Mouse (Mus musculus): ENCODE results near the gene Slc17a5. TPM values are rescaled to one million over a fixed set of nuclear protein-coding genes. Genes with fewer than 3 reads are reported as not detected.

Gene Slc17a5
- polyA plus RNA-seq, 1 experiment from 2014 or later = 13.0 TPM

Other genes starting within 250 kb of the Slc17a5 start
- not detected in 2 replicates for gene Gsta2, start 232.3 kb downstream of the Slc17a5 start, polyA plus RNA-seq (2016; fragmentation: Nextera tagmentation; extraction: Ambion mirVana)
- not detected in 2 replicates for gene Dppa5a, start 219.9 kb downstream of the Slc17a5 start, polyA plus RNA-seq (2016; fragmentation: Nextera tagmentation; extraction: Ambion mirVana)
- 0.40 and 0.90 TPM in 2 replicates for gene Ooep, start 209.3 kb downstream of the Slc17a5 start, polyA plus RNA-seq (2016; fragmentation: Nextera tagmentation; extraction: Ambion mirVana)
- gene Ddx43, start 192.3 kb downstream of the Slc17a5 start, polyA plus RNA-seq (2016; fragmentation: Nextera tagmentation; extraction: Ambion mirVana) = 0.15 and 0.18 TPM in 2 replicates
- 0.34 and 0.45 TPM in 2 replicates for gene Cgas, start 144.8 kb downstream of the Slc17a5 start, polyA plus RNA-seq (2016; fragmentation: Nextera tagmentation; extraction: Ambion mirVana)
- 23.8 and 25.9 TPM in 2 replicates for gene Mto1, start 139.8 kb downstream of the Slc17a5 start, polyA plus RNA-seq (2016; fragmentation: Nextera tagmentation; extraction: Ambion mirVana)
- 0.73 and 1.2 TPM in 2 replicates for gene Gm17324, start 139.3 kb downstream of the Slc17a5 start, polyA plus RNA-seq (2016; fragmentation: Nextera tagmentation; extraction: Ambion mirVana)
- 3,854 and 3,970 TPM in 2 replicates for gene Eef1a1, start 98.9 kb downstream of the Slc17a5 start, polyA plus RNA-seq (2016; fragmentation: Nextera tagmentation; extraction: Ambion mirVana)
- 3.8 and 3.9 TPM in 2 replicates for gene Cd109, start 27.5 kb upstream of the Slc17a5 start, polyA plus RNA-seq (2016; fragmentation: Nextera tagmentation; extraction: Ambion mirVana)

Data from limb, embryonic 10.5 days (tissue).